Mouse (Mus musculus): ENCODE results near the gene Kiss1r. TPM values are rescaled to one million over a fixed set of nuclear protein-coding genes. Genes with fewer than 3 reads are reported as not detected.

Gene Kiss1r
- polyA plus RNA-seq (2017; shearing (Covaris generic)) = 0.24 TPM

DNA sequence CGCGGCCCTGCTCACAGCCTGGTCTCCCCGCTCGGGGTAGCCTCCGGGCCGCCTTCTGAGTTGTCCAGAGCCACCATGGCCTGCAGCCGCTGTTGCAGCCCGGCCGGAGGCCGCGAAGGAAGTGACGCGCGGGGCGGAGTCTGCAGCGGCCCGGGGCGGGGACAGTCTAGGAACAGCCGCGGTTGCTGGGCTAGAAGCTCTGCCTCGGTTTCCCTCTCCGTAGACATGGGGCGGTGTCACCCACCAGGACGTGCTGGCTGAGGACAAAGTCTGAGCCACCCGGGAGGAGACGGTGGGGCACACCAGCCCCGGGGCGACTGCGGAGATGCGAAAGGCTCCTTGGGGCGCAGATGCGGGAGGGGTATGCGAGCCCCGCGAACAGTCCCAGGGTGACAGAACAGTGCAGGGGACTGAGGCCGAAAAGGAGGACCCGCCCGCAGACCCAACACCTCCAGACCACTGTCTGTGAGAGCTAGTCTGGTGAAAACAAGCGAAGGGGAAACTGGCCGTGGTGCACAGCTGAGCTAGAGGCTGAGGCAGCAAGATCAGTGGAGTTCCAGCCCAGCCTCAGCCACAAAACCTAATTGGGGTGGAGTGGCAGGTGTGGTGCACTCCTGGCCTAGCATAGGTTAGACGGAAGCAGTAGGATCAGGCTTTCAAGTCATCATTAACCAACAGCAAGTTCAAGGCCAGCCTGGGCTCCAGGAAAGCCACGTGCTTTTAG lies at the start of gene Kiss1r:
TSS of gene Kiss1r (plus strand) at position 164 of the 724 bp plus-strand sequence.

GRCm38 (mm10) chr10:79874290-79874862 lies 42.4 kb upstream of the Kiss1r start, which contains the start of the genes Prtn3 and Plppr3:
Gene Prtn3 (plus strand): TSS chr10:79874476.
Gene Plppr3 (minus strand): TSS chr10:79874634.

DNA sequence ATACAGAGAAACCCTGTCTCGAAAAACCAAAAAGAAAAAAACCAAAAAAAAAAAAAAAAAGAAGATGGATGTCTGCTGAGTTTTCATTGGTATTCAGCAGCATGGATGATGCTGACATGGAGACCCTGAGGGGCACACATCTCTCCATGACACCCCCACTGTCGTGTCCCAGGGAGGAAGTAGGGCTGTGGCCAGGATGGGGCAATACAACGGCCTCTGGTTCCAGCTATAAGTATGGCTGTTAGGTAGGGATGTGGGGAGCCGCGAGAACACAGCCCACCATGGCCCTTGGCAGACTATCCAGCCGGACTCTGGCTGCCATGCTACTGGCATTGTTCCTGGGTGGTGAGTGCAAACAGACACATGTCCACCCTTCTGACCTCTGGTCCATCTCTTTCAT lies 30.7 kb upstream of the Kiss1r start, which contains the start of gene Elane:
TSS of gene Elane (plus strand) at position 194 of the 400 bp plus-strand sequence.

DNA sequence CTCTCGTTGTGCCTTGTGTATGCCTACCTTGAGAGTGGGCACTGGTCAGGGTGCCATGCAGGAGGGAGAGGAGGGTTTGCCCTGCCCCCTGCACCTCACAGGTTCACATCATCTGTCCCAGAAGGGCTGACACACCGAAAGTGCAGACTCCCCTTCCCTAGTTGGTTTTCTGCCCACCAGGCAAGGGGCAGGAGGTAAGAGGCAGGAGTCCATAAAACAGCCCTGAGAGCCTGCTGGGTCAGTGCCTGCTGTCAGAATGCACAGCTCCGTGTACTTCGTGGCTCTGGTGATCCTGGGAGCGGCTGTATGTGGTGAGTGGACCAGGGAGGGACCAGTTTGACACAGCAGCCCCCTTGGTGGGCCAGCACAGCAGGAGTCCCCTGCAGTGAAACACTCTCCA lies 26.1 kb upstream of the Kiss1r start, which contains the start of gene Cfd:
TSS of gene Cfd (plus strand) at position 184 of the 400 bp plus-strand sequence.

GRCm38 (mm10) chr10:79908167-79909091 lies 8.3 kb upstream of the Kiss1r start, which contains the start of gene Med16:
Gene Med16 (minus strand): TSS chr10:79908923.

DNA sequence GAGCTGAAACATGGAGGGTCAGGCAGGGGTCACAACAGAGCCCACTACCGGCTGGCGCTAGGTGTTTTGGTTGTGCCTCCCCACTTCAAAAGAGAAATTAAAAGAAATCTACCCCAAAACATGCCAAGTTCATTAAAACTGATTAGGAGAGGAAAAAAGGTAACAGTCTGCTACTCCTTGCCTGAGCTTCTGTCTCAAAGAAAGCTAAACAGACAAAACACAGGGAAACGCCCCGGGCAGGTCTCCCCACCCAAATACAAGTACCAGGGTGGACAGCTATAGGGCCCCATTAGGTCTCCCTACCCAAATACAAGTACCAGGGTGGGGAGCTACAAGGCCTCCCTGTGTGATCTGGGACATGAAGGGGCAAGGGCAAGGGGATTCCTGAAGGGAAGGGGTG lies 6.2 kb upstream of the Kiss1r start, which contains the start of gene Gm26602:
TSS of gene Gm26602 (plus strand) at position 301 of the 400 bp plus-strand sequence.

DNA sequence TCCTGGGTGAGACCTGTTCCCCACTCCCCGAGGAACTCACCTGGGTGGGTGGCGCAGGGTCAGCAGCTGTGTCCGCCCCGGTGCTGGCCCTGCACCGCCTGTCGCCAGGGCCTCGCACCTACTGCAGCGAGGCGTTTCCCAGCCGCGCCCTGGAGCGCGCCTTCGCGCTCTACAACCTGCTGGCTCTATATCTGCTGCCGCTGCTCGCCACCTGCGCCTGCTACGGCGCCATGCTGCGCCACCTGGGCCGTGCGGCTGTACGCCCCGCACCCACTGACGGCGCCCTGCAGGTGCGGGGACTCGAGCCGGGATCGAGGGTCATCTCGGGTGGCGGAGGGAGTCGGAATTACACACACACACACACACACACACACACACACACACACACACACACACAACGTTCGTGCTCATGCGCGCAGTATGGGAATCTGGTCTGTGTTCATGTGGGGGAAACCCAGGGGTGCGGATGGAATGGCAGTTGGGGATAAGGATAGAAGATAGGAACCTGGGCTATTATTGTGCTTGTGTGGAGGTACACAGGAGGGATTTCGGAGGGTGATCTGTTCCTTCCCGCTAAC lies 4.3 kb downstream of the Kiss1r start, which contains the start of gene R3hdm4:
TSS of gene R3hdm4 (minus strand) at position 251 of the 578 bp plus-strand sequence.

GRCm38 (mm10) chr10:79926491-79927323 lies 9.9 kb downstream of the Kiss1r start, which contains the start of gene Arid3a:
Gene Arid3a (plus strand): TSS chr10:79927043.

GRCm38 (mm10) chr10:79959847-79960601 lies 43.3 kb downstream of the Kiss1r start, which contains the start of gene Wdr18:
Gene Wdr18 (plus strand): TSS chr10:79960152.

GRCm38 (mm10) chr10:79970415-79971182 lies 53.8 kb downstream of the Kiss1r start, which contains the start of gene Grin3b:
Gene Grin3b (plus strand): TSS chr10:79970715.

Other genes starting within 250 kb of the Kiss1r start
- gene Tpgs1, start 247.6 kb upstream of the Kiss1r start, polyA plus RNA-seq (2017; shearing (Covaris generic)) = 29.7 TPM
- gene Cdc34, start 234.8 kb upstream of the Kiss1r start, polyA plus RNA-seq (2017; shearing (Covaris generic)) = 12.9 TPM
- 0.63 TPM for gene Gzmm, start 228.0 kb upstream of the Kiss1r start, polyA plus RNA-seq (2017; shearing (Covaris generic))
- gene Bsg, start 212.5 kb upstream of the Kiss1r start, polyA plus RNA-seq (2017; shearing (Covaris generic)) = 186 TPM
- not detected for gene Hcn2, start 200.3 kb upstream of the Kiss1r start, polyA plus RNA-seq (2017; shearing (Covaris generic))
- gene Polrmt, start 170.4 kb upstream of the Kiss1r start, polyA plus RNA-seq (2017; shearing (Covaris generic)) = 35.6 TPM
- not detected for gene Fgf22, start 161.9 kb upstream of the Kiss1r start, polyA plus RNA-seq (2017; shearing (Covaris generic))
- 4.2 TPM for gene Rnf126, start 150.0 kb upstream of the Kiss1r start, polyA plus RNA-seq (2017; shearing (Covaris generic))
- gene Fstl3, start 139.7 kb upstream of the Kiss1r start, polyA plus RNA-seq (2017; shearing (Covaris generic)) = 0.52 TPM
- gene Prss57, start 126.0 kb upstream of the Kiss1r start, polyA plus RNA-seq (2017; shearing (Covaris generic)) = not detected
- gene Palm, start 123.4 kb upstream of the Kiss1r start, polyA plus RNA-seq (2017; shearing (Covaris generic)) = 0.27 TPM
- gene Misp, start 96.0 kb upstream of the Kiss1r start, polyA plus RNA-seq (2017; shearing (Covaris generic)) = not detected
- 357 TPM for gene Ptbp1, start 62.5 kb upstream of the Kiss1r start, polyA plus RNA-seq (2017; shearing (Covaris generic))
- not detected for gene Prtn3, start 42.5 kb upstream of the Kiss1r start, polyA plus RNA-seq (2017; shearing (Covaris generic))
- 5.6 TPM for gene Plppr3, start 42.3 kb upstream of the Kiss1r start, polyA plus RNA-seq (2017; shearing (Covaris generic))
- not detected for gene Elane, start 30.7 kb upstream of the Kiss1r start, polyA plus RNA-seq (2017; shearing (Covaris generic))
- gene Cfd, start 26.1 kb upstream of the Kiss1r start, polyA plus RNA-seq (2017; shearing (Covaris generic)) = not detected
- 18.3 TPM for gene Med16, start 8.0 kb upstream of the Kiss1r start, polyA plus RNA-seq (2017; shearing (Covaris generic))
- 3.7 TPM for gene Gm26602, start 6.1 kb upstream of the Kiss1r start, polyA plus RNA-seq (2017; shearing (Covaris generic))
- 205 TPM for gene R3hdm4, start 4.2 kb downstream of the Kiss1r start, polyA plus RNA-seq (2017; shearing (Covaris generic))
- 7.4 TPM for gene Arid3a, start 10.1 kb downstream of the Kiss1r start, polyA plus RNA-seq (2017; shearing (Covaris generic))
- gene Wdr18, start 43.2 kb downstream of the Kiss1r start, polyA plus RNA-seq (2017; shearing (Covaris generic)) = 79.7 TPM
- 0.22 TPM for gene Grin3b, start 53.7 kb downstream of the Kiss1r start, polyA plus RNA-seq (2017; shearing (Covaris generic))
- gene Tmem259, start 67.4 kb downstream of the Kiss1r start, polyA plus RNA-seq (2017; shearing (Covaris generic)) = 3.8 TPM
- 1,134 TPM for gene Cnn2, start 71.6 kb downstream of the Kiss1r start, polyA plus RNA-seq (2017; shearing (Covaris generic))
- gene Abca7, start 79.5 kb downstream of the Kiss1r start, polyA plus RNA-seq (2017; shearing (Covaris generic)) = 62.4 TPM
- 911 TPM for gene Arhgap45, start 99.7 kb downstream of the Kiss1r start, polyA plus RNA-seq (2017; shearing (Covaris generic))
- gene Polr2e, start 122.8 kb downstream of the Kiss1r start, polyA plus RNA-seq (2017; shearing (Covaris generic)) = 250 TPM
- 504 TPM for gene Gpx4, start 130.2 kb downstream of the Kiss1r start, polyA plus RNA-seq (2017; shearing (Covaris generic))
- 71.4 TPM for gene Sbno2, start 188.6 kb downstream of the Kiss1r start, polyA plus RNA-seq (2017; shearing (Covaris generic))
- 10.0 TPM for gene Stk11, start 198.8 kb downstream of the Kiss1r start, polyA plus RNA-seq (2017; shearing (Covaris generic))
- gene Atp5d, start 221.7 kb downstream of the Kiss1r start, polyA plus RNA-seq (2017; shearing (Covaris generic)) = 362 TPM
- 2.3 TPM for gene Cbarp, start 223.9 kb downstream of the Kiss1r start, polyA plus RNA-seq (2017; shearing (Covaris generic))
- 1.5 TPM for gene Midn, start 231.3 kb downstream of the Kiss1r start, polyA plus RNA-seq (2017; shearing (Covaris generic))
- 293 TPM for gene Cirbp, start 249.0 kb downstream of the Kiss1r start, polyA plus RNA-seq (2017; shearing (Covaris generic))

Data from CD4-positive, CD25-positive, alpha-beta regulatory T cell, adult 9 weeks (primary cell).